Mouse (Mus musculus): ENCODE data around the gene Cavin2. TPM values are rescaled to one million over a fixed set of nuclear protein-coding genes. Genes with fewer than 3 reads are reported as not detected.

The Cavin2 gene
- polyA plus RNA-seq, 1 experiment = 10.1 TPM

DNA sequence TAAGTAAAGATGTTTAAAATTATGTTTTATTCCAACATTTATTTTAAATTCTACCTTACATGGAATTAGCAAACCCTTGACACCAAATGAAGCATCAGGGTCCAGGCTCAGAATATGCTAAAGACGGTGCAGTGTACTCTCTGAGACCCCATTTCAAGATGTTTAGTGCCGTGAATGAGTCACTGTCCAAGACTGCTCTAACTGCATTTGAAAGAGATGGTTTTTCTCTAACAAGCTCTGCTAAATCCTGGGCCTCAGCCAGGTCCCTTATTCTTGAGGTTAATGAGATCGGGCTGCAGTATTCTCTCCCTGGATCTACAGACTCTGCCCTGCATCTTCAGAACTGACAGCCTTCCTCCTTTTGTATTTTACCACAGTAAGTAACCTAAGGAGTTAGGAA lies 55.2 kb downstream of the Cavin2 start:
- 75% methylated on average over 3 of the region's 3 CpGs for WGBS
- no peak overlapping the region for H3K4me3 ChIP-seq (ENCODE audit: low read depth, low read length)
- no peak overlapping the region for H3K27ac ChIP-seq (ENCODE audit: insufficient read depth, low read depth, low read length)
- no peaks in the 10 kb centered on the region for H3K27me3 ChIP-seq (ENCODE audit: control insufficient read depth, insufficient read depth, low read length)
- no peak for TF ChIP-seq CTCF (IDR thresholded peaks at IDR 0.05; ENCODE audit: extremely low read depth, insufficient read length, insufficient replicate concordance, low read depth, low read length)
- no peak for TF ChIP-seq POLR2A (IDR thresholded peaks at IDR 0.05; ENCODE audit: low read depth, low read length)
- no peaks in the 10 kb centered on the region for H3K4me1 ChIP-seq (ENCODE audit: control insufficient read depth, insufficient read depth, insufficient read length, low read length)
- H3K36me3 ChIP-seq (ENCODE audit: control insufficient read depth, insufficient read depth, low read length) = no peaks in the 10 kb centered on the region

DNA sequence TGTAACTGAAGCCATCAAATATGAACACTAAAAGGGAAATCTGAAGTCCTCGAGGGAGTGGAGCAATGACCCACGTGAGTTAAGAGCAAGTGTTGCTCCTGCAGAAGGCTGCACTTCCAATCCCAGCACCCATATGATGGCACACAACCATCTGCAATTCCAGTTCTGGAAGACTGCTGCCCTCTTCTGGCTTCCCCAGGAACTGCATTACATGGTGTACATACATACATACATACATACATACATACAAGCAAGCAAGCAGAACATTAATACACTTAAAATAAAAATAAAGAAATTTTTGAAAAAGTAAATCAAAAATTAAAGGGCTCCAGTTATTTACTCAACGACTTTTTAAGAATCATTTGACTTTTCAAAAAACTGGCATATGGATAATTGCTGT lies 58.7 kb downstream of the Cavin2 start:
- no peak for TF ChIP-seq CTCF (IDR thresholded peaks at IDR 0.05; ENCODE audit: extremely low read depth, insufficient read length, insufficient replicate concordance, low read depth, low read length)
- TF ChIP-seq POLR2A (IDR thresholded peaks at IDR 0.05; ENCODE audit: low read depth, low read length) = no peak
- 86% methylated on average over 3 of the region's 3 CpGs for WGBS
- Histone ChIP-seq H3K27ac (ENCODE audit: insufficient read depth, low read depth, low read length) (no peak overlapping the region), H3K4me1 (ENCODE audit: control insufficient read depth, insufficient read depth, insufficient read length, low read length) (no peaks in the 10 kb centered on the region), H3K36me3 (ENCODE audit: control insufficient read depth, insufficient read depth, low read length) (no peaks in the 10 kb centered on the region), H3K4me3 (ENCODE audit: low read depth, low read length) (no peak overlapping the region), H3K27me3 (ENCODE audit: control insufficient read depth, insufficient read depth, low read length) (no peaks in the 10 kb centered on the region)

DNA sequence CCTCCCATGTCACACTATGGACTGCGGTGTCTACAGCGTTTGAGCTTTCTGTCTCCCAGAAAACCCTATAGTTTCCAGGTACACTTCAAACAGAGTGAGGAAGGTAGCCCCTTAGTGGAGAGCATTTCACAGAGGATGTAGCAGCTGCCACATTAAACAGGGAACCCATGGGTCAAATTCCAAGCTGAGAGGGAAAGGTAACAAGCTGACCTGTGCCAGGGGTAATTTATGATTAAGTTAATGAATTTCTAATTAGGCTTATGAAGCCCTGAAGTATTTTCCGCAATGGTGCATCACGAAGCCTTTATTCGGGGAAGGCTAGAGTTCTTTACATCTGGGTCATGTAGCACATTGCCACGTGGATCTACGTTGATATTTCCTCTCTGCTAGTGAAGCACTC lies 59.7 kb downstream of the Cavin2 start:
- Histone ChIP-seq H3K4me3 (ENCODE audit: low read depth, low read length) (no peak overlapping the region), H3K4me1 (ENCODE audit: control insufficient read depth, insufficient read depth, insufficient read length, low read length) (no peaks in the 10 kb centered on the region), H3K27me3 (ENCODE audit: control insufficient read depth, insufficient read depth, low read length) (no peaks in the 10 kb centered on the region), H3K36me3 (ENCODE audit: control insufficient read depth, insufficient read depth, low read length) (no peaks in the 10 kb centered on the region), H3K27ac (ENCODE audit: insufficient read depth, low read depth, low read length) (no peak overlapping the region)
- 86% methylated on average over 7 of the region's 7 CpGs for WGBS
- no peak for TF ChIP-seq CTCF (IDR thresholded peaks at IDR 0.05; ENCODE audit: extremely low read depth, insufficient read length, insufficient replicate concordance, low read depth, low read length)
- no peak for TF ChIP-seq POLR2A (IDR thresholded peaks at IDR 0.05; ENCODE audit: low read depth, low read length)

DNA sequence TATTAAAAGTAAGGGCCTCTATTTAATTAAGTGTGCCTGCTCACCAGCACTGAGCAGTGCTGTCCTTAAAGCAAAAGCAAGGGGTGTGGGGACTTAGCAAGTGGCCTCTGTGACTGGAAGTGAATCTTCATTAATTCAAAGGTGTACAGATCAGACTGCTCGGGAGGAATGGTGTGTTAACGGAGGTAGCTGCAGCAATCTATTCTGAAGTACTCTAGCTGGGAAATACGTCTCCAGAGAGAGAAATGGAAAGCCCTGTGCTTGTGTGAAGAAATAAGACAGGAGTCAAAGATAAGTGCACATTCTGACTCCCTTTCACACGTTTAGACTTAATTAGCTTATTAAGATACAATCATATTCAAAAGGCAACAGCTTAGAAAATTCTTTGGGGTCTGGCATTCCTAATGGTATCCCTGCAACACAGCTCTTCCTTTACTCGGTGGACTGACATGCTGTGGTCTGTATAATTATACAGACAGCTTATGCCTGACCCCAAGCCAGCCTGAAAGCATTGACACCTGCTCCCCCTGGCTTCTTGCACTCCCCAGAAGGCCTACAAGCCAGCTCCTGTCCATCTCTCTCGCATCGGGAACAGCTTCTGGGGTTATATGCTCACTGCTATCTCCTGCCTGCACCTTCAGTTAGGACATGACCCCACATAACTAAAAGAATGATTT lies 60.5 kb downstream of the Cavin2 start:
- Histone ChIP-seq H3K4me1 (ENCODE audit: control insufficient read depth, insufficient read depth, insufficient read length, low read length) (no peaks in the 10 kb centered on the region), H3K27me3 (ENCODE audit: control insufficient read depth, insufficient read depth, low read length) (no peaks in the 10 kb centered on the region), H3K4me3 (ENCODE audit: low read depth, low read length) (no peak overlapping the region), H3K36me3 (ENCODE audit: control insufficient read depth, insufficient read depth, low read length) (no peaks in the 10 kb centered on the region), H3K27ac (ENCODE audit: insufficient read depth, low read depth, low read length) (no peak overlapping the region)
- TF ChIP-seq POLR2A (IDR thresholded peaks at IDR 0.05; ENCODE audit: low read depth, low read length) (no peak), CTCF (IDR thresholded peaks at IDR 0.05; ENCODE audit: extremely low read depth, insufficient read length, insufficient replicate concordance, low read depth, low read length) (no peak)
- WGBS = 68% methylated on average over 7 of the region's 7 CpGs

Other genes starting within 250 kb of the Cavin2 start
- 0.93 and 1.5 TPM in 2 replicates for gene Nabp1, start 189.3 kb downstream of the Cavin2 start, polyA plus RNA-seq (2012; rRNA removed)